Mouse (Mus musculus) heart, embryonic 14.5 days (tissue): ENCODE measurements at regions not wholly inside any gene's neighbourhood (a gene's known extent, or its start where the extent isn't known, plus 50 kb on each side); places are given as distances from the start of the nearest gene placed in this dataset.

Experiments
- ATAC-seq: fragments of 200-750 bp; cut with Nextera tagmentation; 2 replicates; pipeline ENCODE4 v1.8.0; 2017; ENCODE audit warnings: low read depth, moderate TSS enrichment; ENCODE audit not compliant: insufficient number of reproducible peaks, insufficient read depth, low FRiP score
- H3K27ac ChIP-seq, 2 experiments: fragments of 200-500 bp in 1 of 2; fragments of 300-500 bp in 1 of 2; sonication (generic) in 1 of 2; replicated peaks in 1 of 2; 2 replicates each; pipeline ENCODE4 v1.5.1; 2012 to 2014; ENCODE audit warnings: low read depth in 2 of 2, low read length in 2 of 2, control low read depth in 1 of 2, mild to moderate bottlenecking in 1 of 2, mixed read lengths in 1 of 2; ENCODE audit not compliant: control insufficient read depth in 1 of 2, insufficient read depth in 1 of 2
- H3K27me3 ChIP-seq: fragments of 300-500 bp; sonication (generic); 2 replicates; pipeline ENCODE4 v1.6.1; 2014; ENCODE audit warnings: mild to moderate bottlenecking, low read length, control low read depth; ENCODE audit not compliant: control insufficient read depth, insufficient read depth
- H3K36me3 ChIP-seq: fragments of 300-500 bp; sonication (generic); 2 replicates; pipeline ENCODE4 v1.6.1; 2014; ENCODE audit warnings: mild to moderate bottlenecking, control low read depth, low read length, mixed read lengths; ENCODE audit not compliant: control insufficient read depth, insufficient read depth
- H3K4me1 ChIP-seq, 2 experiments: fragments of 200-500 bp in 1 of 2; fragments of 300-500 bp in 1 of 2; sonication (generic) in 1 of 2; 2 replicates each; pipeline ENCODE4 v1.6.1; 2012 to 2014; ENCODE audit warnings: low read length in 2 of 2, control low read depth in 1 of 2, mixed read lengths in 1 of 2; ENCODE audit not compliant: control insufficient read depth in 2 of 2, insufficient read depth in 2 of 2
- H3K4me2 ChIP-seq: fragments of 300-500 bp; sonication (generic); 2 replicates; pipeline ENCODE4 v1.6.1; 2014; ENCODE audit warnings: mild to moderate bottlenecking, low read length
- H3K4me3 ChIP-seq, 2 experiments: fragments of 200-500 bp in 1 of 2; fragments of 300-500 bp in 1 of 2; sonication (generic) in 1 of 2; 2 replicates each; pipeline ENCODE4 v1.5.1; 2012 to 2014; ENCODE audit warnings: low read length in 2 of 2, mild to moderate bottlenecking in 2 of 2, control low read depth in 1 of 2, low read depth in 1 of 2, moderate library complexity in 1 of 2; ENCODE audit not compliant: control insufficient read depth in 1 of 2, insufficient read depth in 1 of 2
- H3K9ac ChIP-seq: fragments of 300-500 bp; sonication (generic); 2 replicates; pipeline ENCODE4 v1.6.1; 2014; ENCODE audit warnings: mild to moderate bottlenecking, low read length
- H3K9me3 ChIP-seq: fragments of 300-500 bp; sonication (generic); 2 replicates; pipeline ENCODE4 v1.6.1; 2016; ENCODE audit warnings: low read length, control low read depth; ENCODE audit not compliant: control insufficient read depth
- WGBS: fragments of 180-500 bp; shearing (Covaris S2); extraction: QIAGEN DNeasy Blood & Tissue Kit; methylation state at CpG from one replicate; pipeline ENCODE4 v1.1.7; 2014; 5-methylcytosine and 5-hydroxymethylcytosine counted together

DNA sequence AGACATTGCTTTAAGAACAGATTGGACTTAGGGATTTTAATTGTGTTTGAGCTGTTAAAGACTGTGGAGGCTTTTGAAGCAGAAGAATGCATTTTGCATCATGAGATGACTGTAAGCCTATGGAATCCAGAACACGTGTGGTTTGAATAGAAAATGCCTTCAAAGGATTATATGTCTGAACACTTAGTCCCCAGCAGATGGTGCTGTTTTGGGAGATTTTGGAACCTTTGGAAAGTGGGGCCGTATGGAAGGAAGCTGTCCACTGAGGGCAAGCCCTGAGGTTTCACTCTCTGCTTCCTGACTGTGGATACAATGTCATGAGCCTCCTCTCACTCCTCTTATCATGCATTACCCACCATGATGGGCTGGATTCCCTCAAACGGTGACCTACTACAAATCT is 168.4 kb upstream of the Irx4 start:
- no peak overlapping the region for H3K4me3 ChIP-seq
- no peak overlapping the region for H3K4me2 ChIP-seq
- H3K9me3 ChIP-seq, result no peaks in the 10 kb centered on the region
- H3K9ac ChIP-seq, result no peak overlapping the region
- no peaks in the 10 kb centered on the region for H3K36me3 ChIP-seq
- H3K4me1 ChIP-seq, result no peaks in the 10 kb centered on the region
- ATAC-seq, result no peak
- H3K27me3 ChIP-seq, result no peaks in the 10 kb centered on the region
- H3K27ac ChIP-seq, result no peak overlapping the region
- 42% methylated on average over 3 of the region's 3 CpGs for WGBS

DNA sequence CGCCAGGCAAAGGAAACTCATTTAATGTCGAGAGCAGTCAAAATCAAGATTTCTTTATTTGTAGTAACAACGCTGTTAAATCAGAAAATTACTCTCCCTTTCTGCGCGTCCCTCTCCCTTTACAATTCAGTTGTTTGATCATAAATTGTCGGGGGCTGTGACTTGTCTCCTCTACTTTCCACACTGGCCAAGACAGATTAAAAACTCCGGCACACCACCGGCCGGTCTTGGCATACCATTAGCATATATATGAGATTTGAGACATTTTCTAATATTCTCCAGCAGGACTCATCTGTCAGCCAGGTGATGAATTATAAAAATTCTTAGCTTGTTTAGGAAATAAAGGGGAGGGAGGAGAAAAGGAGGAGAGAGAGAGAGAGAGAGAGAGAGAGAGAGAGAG is 162.8 kb upstream of the Irx4 start:
- no peaks in the 10 kb centered on the region for H3K4me1 ChIP-seq
- H3K4me2 ChIP-seq, result no peak overlapping the region
- H3K27ac ChIP-seq, result no peak overlapping the region
- H3K9ac ChIP-seq, result no peak overlapping the region
- no peak overlapping the region for H3K4me3 ChIP-seq
- 86% methylated on average over 9 of the region's 9 CpGs for WGBS
- no peak for ATAC-seq
- H3K9me3 ChIP-seq, result no peaks in the 10 kb centered on the region
- H3K36me3 ChIP-seq, result no peaks in the 10 kb centered on the region
- H3K27me3 ChIP-seq, result no peaks in the 10 kb centered on the region

DNA sequence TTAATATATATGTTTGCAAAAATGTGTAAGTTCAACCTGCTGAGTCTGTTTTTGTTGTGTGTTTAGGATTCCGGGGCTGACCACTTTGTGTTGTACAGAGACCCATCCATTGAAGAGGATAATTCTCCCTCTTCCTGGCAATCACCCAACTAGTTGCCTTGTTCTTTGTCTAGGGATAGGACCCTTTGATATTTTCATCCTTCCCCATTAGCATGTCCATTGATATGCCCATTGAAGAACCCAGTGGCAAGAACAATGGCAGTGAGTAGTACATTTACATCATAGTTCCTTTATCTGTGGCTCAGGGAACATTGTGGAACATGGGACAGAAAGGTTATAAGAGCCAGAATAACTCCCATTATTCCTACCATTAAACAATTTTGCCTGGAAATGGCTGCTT is 160.9 kb upstream of the Irx4 start:
- no peak overlapping the region for H3K4me2 ChIP-seq
- ATAC-seq, result no peak

DNA sequence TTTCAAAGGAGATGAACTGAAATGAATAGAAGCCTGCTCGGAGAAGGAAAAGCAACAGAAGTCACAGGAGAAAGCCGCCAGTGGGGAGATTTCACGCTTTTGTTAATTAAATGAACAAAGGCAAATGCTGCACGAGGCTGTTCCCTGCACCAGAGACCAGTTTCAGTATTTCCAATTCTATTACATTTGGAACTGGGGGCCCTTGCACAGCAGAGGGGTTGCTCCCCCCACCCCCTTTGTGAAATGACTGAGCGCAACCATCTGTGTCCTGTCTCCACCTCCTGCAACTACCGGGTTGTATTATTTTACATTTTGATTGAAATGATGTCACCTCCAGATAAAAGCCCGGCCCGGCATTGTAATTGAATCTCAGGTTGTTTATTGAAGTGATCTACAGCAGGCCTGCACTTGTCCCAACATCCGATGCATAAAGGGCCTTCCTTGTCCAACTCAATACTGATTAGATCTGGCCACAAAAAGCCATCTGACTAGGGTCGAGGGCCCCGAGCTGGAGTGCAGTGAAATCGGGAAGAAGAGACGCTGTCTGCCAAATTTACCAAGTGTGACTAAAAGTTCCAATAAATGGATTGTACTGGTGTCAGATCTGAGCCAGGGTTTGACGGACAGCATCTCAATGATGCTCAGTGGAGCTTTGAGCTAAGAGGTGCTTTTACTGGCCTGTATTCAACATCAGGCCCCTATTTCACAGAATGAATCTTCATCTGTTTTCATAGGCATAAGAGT is 152.9 kb upstream of the Irx4 start:
- no peak for ATAC-seq
- Histone ChIP-seq H3K4me1 (no peaks in the 10 kb centered on the region), H3K27me3 (no peaks in the 10 kb centered on the region), H3K4me3 (no peak overlapping the region), H3K9ac (no peak overlapping the region), H3K4me2 (no peak overlapping the region), H3K27ac (no peak overlapping the region), H3K9me3 (no peaks in the 10 kb centered on the region), H3K36me3 (no peaks in the 10 kb centered on the region)
- 77% methylated on average over 14 of the region's 14 CpGs for WGBS

More for the DNA sequence above, 160.9 kb upstream of the Irx4 start:
- H3K27me3 ChIP-seq, result no peaks in the 10 kb centered on the region
- H3K4me1 ChIP-seq, result no peaks in the 10 kb centered on the region
- H3K9me3 ChIP-seq, result no peaks in the 10 kb centered on the region
- no peak overlapping the region for H3K4me3 ChIP-seq
- 85% methylated on average over 1 of the region's 1 CpGs for WGBS
- no peak overlapping the region for H3K9ac ChIP-seq
- no peaks in the 10 kb centered on the region for H3K36me3 ChIP-seq
- no peak overlapping the region for H3K27ac ChIP-seq

DNA sequence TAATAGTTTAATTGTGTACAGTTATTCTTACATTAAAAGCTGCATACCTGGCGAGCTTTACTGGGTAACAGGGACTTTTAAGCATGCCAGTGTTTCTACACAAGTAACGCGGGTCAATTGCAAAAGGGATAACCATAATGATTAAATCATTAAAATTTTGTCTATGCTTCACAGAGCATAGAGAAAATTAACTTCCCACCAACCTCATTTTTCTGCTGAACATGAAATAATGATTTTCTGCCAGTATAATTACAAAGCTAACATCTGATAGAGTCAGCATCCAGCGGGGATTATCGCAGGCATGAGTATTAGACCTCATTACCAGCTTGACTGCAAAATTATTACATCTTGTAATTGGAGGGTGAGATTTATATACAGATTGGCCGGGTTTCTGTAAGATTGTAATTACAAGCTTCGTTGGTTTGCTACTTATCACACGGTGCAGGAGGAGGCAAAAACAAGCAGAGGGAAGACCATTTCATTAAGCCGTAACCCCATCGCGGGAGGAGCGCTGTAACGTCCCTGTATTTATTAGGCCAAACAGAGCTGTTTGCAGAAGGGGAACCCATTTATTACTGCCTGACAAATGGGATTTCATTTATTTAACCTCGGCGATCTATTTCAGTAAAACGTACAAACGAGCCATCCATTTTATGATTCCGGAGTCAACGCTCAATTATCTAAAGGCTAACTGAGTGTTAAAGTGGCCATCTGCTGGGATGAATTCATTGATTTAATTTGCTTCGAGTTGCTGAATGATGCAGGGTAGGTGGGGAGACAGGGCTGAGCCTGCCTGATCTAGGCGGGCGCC is 143.3 kb upstream of the Irx4 start:
- no peak for ATAC-seq
- H3K4me1 ChIP-seq, result no peaks in the 10 kb centered on the region
- WGBS, result 85% methylated on average over 22 of the region's 22 CpGs
- no peak overlapping the region for H3K9ac ChIP-seq
- no peak overlapping the region for H3K4me3 ChIP-seq
- H3K36me3 ChIP-seq, result no peaks in the 10 kb centered on the region
- no peaks in the 10 kb centered on the region for H3K9me3 ChIP-seq
- no peak overlapping the region for H3K27ac ChIP-seq
- H3K27me3 ChIP-seq, result no peaks in the 10 kb centered on the region
- no peak overlapping the region for H3K4me2 ChIP-seq

DNA sequence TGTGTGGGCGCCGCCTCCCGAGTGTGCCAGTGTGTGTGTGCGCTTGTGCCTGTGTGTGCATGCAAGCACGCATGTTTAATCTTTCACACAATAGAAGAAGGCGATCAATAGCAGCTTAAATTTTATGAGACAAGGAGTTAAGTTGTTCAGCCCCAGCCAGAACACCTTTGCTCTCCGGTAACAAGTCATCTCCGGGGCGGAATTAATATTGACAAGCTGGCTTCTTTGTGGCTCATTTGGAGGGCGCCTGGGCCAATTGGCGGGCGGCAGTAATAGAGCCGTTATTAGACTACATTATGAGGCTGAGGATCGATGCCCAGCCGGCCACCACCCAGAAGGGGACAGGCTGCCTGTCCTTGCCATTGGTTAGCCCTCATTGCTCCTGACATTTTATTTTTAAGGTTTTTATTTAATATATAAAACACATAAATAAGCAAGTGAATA is 142.6 kb upstream of the Irx4 start:
- WGBS, result 90% methylated on average over 15 of the region's 15 CpGs
- Histone ChIP-seq H3K4me3 (no peak overlapping the region), H3K36me3 (no peaks in the 10 kb centered on the region), H3K9me3 (no peaks in the 10 kb centered on the region), H3K9ac (no peak overlapping the region), H3K4me2 (no peak overlapping the region), H3K27ac (no peak overlapping the region), H3K27me3 (no peaks in the 10 kb centered on the region), H3K4me1 (no peaks in the 10 kb centered on the region)
- ATAC-seq, result no peak

DNA sequence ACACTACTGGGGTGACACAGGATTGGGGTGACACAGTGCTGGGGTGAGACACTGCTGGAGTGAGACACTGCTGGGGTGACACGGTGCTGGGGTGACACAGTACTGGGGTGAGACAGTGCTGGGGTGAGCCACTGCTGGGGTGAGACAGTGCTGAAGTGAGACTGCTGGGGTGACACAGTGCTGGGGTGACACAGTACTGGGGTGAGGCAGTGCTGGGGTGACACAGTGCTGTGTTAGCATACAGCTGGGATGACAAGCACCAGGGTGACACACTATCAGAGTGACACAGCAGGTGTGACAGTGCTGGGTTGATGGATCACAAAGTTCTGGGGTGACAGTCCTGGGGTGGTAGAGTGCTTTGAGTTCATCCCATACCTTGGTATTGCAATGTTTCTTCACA is 137.3 kb upstream of the Irx4 start:
- ATAC-seq, result 0 out of 2 replicates have a peak, but pooled peaks have one; percentile 43
- Histone ChIP-seq H3K9me3 (no peaks in the 10 kb centered on the region), H3K9ac (no peak overlapping the region), H3K36me3 (no peaks in the 10 kb centered on the region), H3K27me3 (no peaks in the 10 kb centered on the region), H3K4me3 (no peak overlapping the region), H3K4me1 (no peaks in the 10 kb centered on the region), H3K27ac (no peak overlapping the region), H3K4me2 (no peak overlapping the region)
- WGBS, result 75% methylated on average over 1 of the region's 1 CpGs
